Mouse (Mus musculus): ENCODE measurements around the gene Gtf2f1. TPM values are rescaled to one million over a fixed set of nuclear protein-coding genes. Genes with fewer than 3 reads are reported as not detected.

The Gtf2f1 gene
- total and polyA plus RNA-seq, 2 experiments from 2014 or later = 22.9 to 30.4 TPM

DNA sequence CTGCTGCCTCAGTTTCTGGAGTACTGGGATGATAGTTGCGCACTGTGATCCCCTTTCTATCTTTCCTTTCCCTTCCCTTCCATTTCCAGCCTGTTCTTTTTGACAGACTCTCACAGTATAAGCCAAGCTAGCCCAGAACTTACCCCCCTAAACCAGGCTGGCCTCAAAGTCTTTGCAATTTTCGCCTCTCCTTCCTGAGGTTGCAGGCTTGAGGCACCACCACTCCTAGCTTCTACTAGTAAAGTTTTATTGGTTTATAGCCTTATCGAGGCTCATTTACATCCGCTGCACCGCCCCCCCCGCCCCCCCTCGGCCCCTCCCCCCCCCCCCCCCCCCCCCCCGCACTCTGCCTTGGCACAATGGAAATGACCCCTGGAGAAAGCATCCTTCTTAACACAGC, 31.6 kb downstream of the Gtf2f1 start:
- WGBS = 36% methylated on average over 7 of the region's 8 CpGs
- no peak for DNase-seq (ENCODE audit: low spot score)

DNA sequence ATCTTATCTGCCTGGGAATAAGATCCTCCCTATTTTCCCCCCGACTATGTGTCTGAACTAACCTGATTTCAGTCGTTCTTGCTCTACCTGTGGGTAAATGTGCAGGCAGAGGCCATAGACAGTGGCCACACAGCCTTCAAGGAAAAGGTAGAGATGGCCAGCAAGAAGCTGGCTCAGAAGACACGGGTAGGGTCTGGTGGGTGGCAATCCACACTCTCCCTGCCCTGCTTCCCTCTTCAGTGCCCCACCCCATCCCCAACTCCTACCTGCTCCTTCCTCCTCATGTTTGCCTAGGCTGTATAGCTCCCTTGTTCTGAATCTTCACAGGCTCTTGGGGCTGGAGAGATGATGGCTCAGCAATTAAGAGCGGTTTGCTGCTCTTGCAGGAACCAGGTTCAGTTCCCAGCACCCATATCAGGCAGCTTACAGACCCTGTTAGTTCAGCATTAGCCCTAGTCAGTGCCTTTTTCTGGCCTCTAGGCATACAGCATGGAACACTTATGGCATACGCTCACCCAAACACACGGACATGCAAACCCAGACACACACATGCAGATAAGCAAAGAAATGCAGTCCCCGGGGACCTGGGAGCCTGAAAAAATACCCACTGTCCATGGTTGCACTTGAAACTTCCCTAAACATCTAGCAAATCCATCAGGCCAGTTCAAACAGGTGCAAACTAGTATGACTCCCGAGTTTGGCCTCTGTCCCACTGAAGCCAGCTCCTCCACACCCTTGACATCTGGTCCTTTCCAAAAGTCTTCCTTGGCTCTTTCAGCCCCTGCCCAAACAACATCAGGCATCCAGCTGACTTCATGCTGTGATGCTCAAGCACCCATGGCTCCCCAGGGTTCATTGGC, 34.3 kb downstream of the Gtf2f1 start:
- DNase-seq (ENCODE audit: low spot score) (no peak), ATAC-seq (ENCODE audit: insufficient read depth, low read depth) (no peak)
- H3K4me1 ChIP-seq (ENCODE audit: control insufficient read depth, insufficient read depth) = no peaks in the 10 kb centered on the region
- H3K27ac ChIP-seq (ENCODE audit: low read depth) = no peak overlapping the region
- no peaks in the 10 kb centered on the region for H3K27me3 ChIP-seq (ENCODE audit: control insufficient read depth, insufficient read depth, low read length)
- TF ChIP-seq EP300 (IDR thresholded peaks at IDR 0.05; ENCODE audit: low read depth) = no peak
- TF ChIP-seq CTCF (IDR thresholded peaks at IDR 0.05; ENCODE audit: low read depth) = no peak
- no peak overlapping the region for H3K4me2 ChIP-seq (ENCODE audit: low read depth, low read length)
- H3K9ac ChIP-seq (replicated peaks; ENCODE audit: low read depth, low read length) = no peak overlapping the region
- no peaks in the 10 kb centered on the region for H3K9me3 ChIP-seq (replicated peaks; ENCODE audit: control insufficient read depth, low read length)
- no peak overlapping the region for H3K4me3 ChIP-seq (ENCODE audit: low read depth, low read length)
- 49% methylated on average over 8 of the region's 8 CpGs for WGBS
- no peaks in the 10 kb centered on the region for H3K36me3 ChIP-seq (replicated peaks; ENCODE audit: control insufficient read depth, insufficient read depth, low read length)

More for the DNA sequence above, 31.6 kb downstream of the Gtf2f1 start:
- Histone ChIP-seq H3K4me2 (ENCODE audit: low read depth, low read length) (no peak overlapping the region), H3K4me1 (ENCODE audit: control insufficient read depth, insufficient read depth) (no peaks in the 10 kb centered on the region), H3K9ac (replicated peaks; ENCODE audit: low read depth, low read length) (no peak overlapping the region), H3K27me3 (ENCODE audit: control insufficient read depth, insufficient read depth, low read length) (no peaks in the 10 kb centered on the region), H3K4me3 (ENCODE audit: low read depth, low read length) (no peak overlapping the region), H3K27ac (ENCODE audit: low read depth) (no peak overlapping the region), H3K36me3 (replicated peaks; ENCODE audit: control insufficient read depth, insufficient read depth, low read length) (no peaks in the 10 kb centered on the region), H3K9me3 (replicated peaks; ENCODE audit: control insufficient read depth, low read length) (no peaks in the 10 kb centered on the region)
- no peak for TF ChIP-seq EP300 (IDR thresholded peaks at IDR 0.05; ENCODE audit: low read depth)
- TF ChIP-seq CTCF (IDR thresholded peaks at IDR 0.05; ENCODE audit: low read depth) = no peak
- no peak for ATAC-seq (ENCODE audit: insufficient read depth, low read depth)

DNA sequence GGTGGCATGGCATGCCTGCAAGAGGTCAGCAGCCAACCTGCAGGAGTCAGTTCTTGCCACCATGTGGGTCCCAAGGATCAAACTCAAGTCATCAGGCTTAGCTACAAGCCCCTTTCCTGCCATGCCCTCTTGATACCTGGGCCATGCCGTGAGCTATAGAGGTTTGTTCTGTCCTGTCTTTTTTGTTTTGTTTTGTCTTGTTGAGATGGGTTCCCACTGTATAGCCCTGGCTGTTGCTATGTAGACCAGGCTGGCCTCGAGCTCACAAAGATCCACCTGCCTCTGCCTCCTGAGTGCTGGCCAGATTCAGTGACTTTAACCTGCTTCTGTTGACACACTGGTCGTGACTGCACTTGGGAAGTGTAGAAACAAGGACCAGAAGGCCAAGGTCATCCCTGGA, 35.7 kb downstream of the Gtf2f1 start:
- H3K9ac ChIP-seq (replicated peaks; ENCODE audit: low read depth, low read length) = no peak overlapping the region
- no peak overlapping the region for H3K4me3 ChIP-seq (ENCODE audit: low read depth, low read length)
- H3K36me3 ChIP-seq (replicated peaks; ENCODE audit: control insufficient read depth, insufficient read depth, low read length) = no peaks in the 10 kb centered on the region
- H3K4me1 ChIP-seq (ENCODE audit: control insufficient read depth, insufficient read depth) = no peaks in the 10 kb centered on the region
- H3K4me2 ChIP-seq (ENCODE audit: low read depth, low read length) = no peak overlapping the region
- WGBS = 65% methylated on average over 3 of the region's 3 CpGs
- no peaks in the 10 kb centered on the region for H3K27me3 ChIP-seq (ENCODE audit: control insufficient read depth, insufficient read depth, low read length)
- H3K27ac ChIP-seq (ENCODE audit: low read depth) = no peak overlapping the region
- H3K9me3 ChIP-seq (replicated peaks; ENCODE audit: control insufficient read depth, low read length) = no peaks in the 10 kb centered on the region
- DNase-seq (ENCODE audit: low spot score) = no peak
- TF ChIP-seq CTCF (IDR thresholded peaks at IDR 0.05; ENCODE audit: low read depth) = no peak
- ATAC-seq (ENCODE audit: insufficient read depth, low read depth) = no peak

DNA sequence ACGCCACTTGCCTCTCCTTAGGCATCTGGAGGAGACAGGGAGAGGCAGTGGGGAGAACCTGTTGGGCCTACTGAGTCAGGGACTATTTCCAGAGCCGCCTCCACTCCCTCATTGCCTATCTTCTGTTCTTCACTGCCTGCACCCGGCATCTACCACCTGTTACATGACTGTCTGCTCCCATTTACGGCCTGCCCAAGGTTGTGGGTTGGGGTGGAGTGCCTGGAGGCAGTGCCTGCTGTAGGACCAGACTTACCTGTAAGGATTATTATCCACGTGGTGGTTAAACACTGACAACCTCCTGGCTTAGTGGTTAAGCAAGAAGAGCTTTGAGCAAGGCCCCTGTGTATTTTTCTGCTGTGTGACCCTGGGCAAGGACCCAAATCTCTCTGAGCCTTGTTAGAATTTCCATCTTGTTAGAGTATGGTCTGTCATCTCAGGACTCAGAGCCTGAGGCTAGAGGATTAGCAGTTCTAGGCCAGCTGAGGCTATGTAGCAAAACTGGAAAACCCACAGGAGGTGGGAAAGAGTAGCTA, 36.3 kb downstream of the Gtf2f1 start:
- no peak overlapping the region for H3K27ac ChIP-seq (ENCODE audit: low read depth)
- H3K4me3 ChIP-seq (ENCODE audit: low read depth, low read length) = no peak overlapping the region
- no peaks in the 10 kb centered on the region for H3K27me3 ChIP-seq (ENCODE audit: control insufficient read depth, insufficient read depth, low read length)
- H3K4me1 ChIP-seq (ENCODE audit: control insufficient read depth, insufficient read depth) = no peaks in the 10 kb centered on the region
- no peak for TF ChIP-seq CTCF (IDR thresholded peaks at IDR 0.05; ENCODE audit: low read depth)
- TF ChIP-seq EP300 (IDR thresholded peaks at IDR 0.05; ENCODE audit: low read depth) = no peak
- H3K9ac ChIP-seq (replicated peaks; ENCODE audit: low read depth, low read length) = no peak overlapping the region
- no peak for DNase-seq (ENCODE audit: low spot score)
- no peaks in the 10 kb centered on the region for H3K36me3 ChIP-seq (replicated peaks; ENCODE audit: control insufficient read depth, insufficient read depth, low read length)
- no peaks in the 10 kb centered on the region for H3K9me3 ChIP-seq (replicated peaks; ENCODE audit: control insufficient read depth, low read length)
- H3K4me2 ChIP-seq (ENCODE audit: low read depth, low read length) = no peak overlapping the region
- ATAC-seq (ENCODE audit: insufficient read depth, low read depth) = no peak
- 70% methylated on average over 5 of the region's 5 CpGs for WGBS

DNA sequence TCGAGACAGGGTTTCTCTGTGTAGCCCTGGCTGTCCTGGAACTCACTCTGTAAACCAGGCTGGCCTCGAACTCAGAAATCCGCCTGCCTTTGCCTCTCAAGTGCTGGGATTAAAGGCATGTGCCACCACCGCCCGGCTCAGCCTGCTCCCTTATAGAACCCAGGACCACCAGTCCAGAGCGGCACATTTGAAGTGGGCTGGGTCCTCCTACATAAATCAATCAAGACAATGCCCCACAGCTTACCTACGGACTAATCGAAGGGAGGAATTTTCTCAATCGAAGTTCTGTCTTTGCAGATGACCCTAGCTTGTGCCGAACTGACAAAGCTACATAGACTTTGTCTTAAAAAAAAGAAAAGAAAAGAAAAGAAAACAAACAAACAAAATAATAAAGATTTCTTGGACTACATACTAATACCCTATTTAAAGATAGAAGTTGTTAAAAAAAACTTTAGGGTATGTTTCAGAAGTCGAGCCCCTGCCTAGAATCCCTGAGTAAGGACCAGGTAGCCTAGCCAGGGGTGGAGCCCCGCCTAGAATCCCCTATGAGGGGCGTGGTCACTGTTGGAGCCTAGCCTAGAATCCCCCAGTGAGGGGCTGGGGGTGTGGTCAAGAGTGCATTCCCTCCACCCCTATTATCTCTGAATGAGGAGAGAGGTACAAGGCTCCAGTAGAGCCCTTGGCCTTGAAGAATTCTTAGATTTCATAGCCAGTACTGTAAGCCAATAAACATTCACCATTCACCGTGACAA, 37.0 kb downstream of the Gtf2f1 start:
- DNase-seq (ENCODE audit: low spot score) (no peak), ATAC-seq (ENCODE audit: insufficient read depth, low read depth) (no peak)
- Histone ChIP-seq H3K27ac (ENCODE audit: low read depth) (no peak overlapping the region), H3K9me3 (replicated peaks; ENCODE audit: control insufficient read depth, low read length) (no peaks in the 10 kb centered on the region), H3K4me2 (ENCODE audit: low read depth, low read length) (no peak overlapping the region), H3K9ac (replicated peaks; ENCODE audit: low read depth, low read length) (no peak overlapping the region), H3K27me3 (ENCODE audit: control insufficient read depth, insufficient read depth, low read length) (no peaks in the 10 kb centered on the region), H3K36me3 (replicated peaks; ENCODE audit: control insufficient read depth, insufficient read depth, low read length) (no peaks in the 10 kb centered on the region), H3K4me3 (ENCODE audit: low read depth, low read length) (no peak overlapping the region), H3K4me1 (ENCODE audit: control insufficient read depth, insufficient read depth) (no peaks in the 10 kb centered on the region)
- WGBS = 56% methylated on average over 13 of the region's 14 CpGs
- no peak for TF ChIP-seq CTCF (IDR thresholded peaks at IDR 0.05; ENCODE audit: low read depth)
- TF ChIP-seq EP300 (IDR thresholded peaks at IDR 0.05; ENCODE audit: low read depth) = no peak

All from heart, postnatal 0 days (tissue).